Mouse (Mus musculus): ENCODE results near the gene Mycbpap.

Gene Mycbpap

GRCm38 (mm10) chr11:94481963-94482362, 39.6 kb downstream of the Mycbpap start:
- no peak for DNase-seq (ENCODE audit: low read depth, low spot score)

- no peak for DNase-seq (ENCODE audit: low read depth, low spot score)
These were observed 41.2 kb downstream of the Mycbpap start for GRCm38 (mm10) chr11:94480382-94480781.

DNA sequence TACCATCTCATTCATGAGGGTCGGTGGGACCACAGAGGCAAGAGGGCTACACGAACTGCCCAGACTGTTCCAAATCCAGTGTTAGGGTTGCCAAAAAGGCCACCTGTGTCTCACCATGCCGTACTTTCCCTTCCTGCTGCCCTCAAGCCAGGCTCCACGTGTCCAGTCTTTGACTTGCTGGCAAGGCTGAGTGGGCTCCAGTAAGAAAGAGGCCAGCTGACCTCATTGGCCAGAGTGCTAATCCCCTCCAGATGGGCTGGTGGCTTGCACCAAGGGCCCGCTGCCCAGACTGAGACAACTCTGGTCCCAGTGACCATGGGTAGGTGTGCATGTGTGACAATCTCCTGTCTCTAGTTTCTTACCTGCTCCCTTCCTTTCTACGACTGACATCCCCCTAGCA, 43.9 kb downstream of the Mycbpap start:
- DNase-seq (ENCODE audit: low read depth, low spot score) = no peak

- DNase-seq (ENCODE audit: low read depth, low spot score) = no peak
These were observed 45.8 kb downstream of the Mycbpap start for GRCm38 (mm10) chr11:94475722-94476121.

DNA sequence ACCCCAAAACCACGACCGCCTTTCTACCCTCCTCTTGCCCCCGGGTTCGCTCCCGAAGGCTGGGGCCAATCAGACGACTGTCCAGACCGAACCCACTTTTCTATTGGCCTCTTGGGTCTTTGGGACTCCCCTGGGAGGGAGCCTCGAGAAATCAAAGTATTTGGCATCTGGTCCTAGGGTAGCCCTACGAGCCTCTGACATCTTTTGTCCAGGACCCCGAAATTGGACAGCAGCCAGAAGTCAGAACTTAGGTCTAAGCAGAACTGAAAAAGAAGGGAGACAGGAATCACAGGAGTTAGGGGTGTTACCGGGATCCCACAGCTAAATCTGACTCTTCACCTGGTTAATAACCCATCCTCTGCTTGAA, 47.0 kb downstream of the Mycbpap start:
- DNase-seq (ENCODE audit: low read depth, low spot score) = no peak

DNA sequence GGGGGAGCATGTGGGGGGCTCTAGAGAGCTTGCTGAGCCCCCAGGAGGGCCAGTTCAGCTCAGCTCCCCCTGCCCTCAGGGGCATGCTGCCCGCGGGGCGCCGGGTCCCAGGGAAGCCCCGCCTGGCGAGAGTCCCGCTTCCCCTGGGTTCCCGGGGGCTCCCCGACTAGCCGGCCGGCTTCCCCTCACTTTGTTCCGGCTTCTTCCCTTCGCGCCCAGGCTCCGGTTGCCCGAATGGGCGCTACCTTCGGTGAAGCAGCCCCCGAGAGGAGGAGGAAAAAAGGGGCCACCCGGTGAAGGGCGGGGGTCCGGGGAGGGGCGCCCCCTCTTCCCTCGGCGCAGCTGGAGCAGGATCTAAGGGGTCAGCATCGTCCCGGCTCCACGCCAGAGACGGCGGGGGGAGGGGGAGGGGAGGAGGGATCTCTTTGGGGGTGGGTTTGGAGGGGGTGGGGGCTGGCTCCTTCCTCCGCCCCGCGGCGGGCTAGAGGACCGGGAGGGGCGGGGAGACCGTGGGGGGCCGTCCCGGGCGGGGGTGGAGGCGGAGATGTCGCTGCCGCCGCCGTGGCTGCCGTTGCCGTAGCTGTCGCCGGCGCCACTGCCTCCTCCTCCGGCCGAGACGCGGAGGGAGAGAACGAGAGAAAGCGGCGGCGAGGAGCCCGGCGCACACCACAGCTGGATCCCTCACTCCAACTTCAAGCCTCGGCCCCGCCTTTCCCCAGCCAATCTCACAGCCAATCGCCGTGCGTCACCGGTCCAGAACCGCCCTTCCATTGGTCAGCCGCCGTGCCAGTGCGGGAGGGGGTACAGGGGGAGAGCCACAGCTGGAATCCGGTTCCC, 47.6 kb downstream of the Mycbpap start, which contains the start of gene Cacna1g:
TSS of gene Cacna1g (minus strand) at position 492 of the 837 bp plus-strand sequence.
- DNase-seq (ENCODE audit: low read depth, low spot score) = peak; percentile 86

GRCm38 (mm10) chr11:94472916-94473706, 48.4 kb downstream of the Mycbpap start:
- no peak for DNase-seq (ENCODE audit: low read depth, low spot score)

DNA sequence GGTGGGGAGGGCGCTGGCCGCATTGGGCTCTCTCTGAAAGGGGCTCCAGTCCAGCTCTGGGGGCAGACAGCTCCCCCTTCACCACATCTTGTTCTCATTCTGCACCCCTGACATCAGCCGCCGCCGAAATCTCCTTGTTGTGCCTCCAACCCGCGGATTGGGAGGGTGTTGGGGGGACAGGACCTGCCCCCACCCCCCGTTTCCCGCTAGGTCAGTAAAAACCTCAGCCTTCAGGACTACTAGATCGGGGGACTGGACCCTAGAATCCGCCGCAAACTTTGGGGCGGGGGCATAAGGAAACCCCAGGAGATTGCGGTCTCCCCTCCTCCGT, 49.0 kb downstream of the Mycbpap start:
- DNase-seq (ENCODE audit: low read depth, low spot score) = no peak

DNA sequence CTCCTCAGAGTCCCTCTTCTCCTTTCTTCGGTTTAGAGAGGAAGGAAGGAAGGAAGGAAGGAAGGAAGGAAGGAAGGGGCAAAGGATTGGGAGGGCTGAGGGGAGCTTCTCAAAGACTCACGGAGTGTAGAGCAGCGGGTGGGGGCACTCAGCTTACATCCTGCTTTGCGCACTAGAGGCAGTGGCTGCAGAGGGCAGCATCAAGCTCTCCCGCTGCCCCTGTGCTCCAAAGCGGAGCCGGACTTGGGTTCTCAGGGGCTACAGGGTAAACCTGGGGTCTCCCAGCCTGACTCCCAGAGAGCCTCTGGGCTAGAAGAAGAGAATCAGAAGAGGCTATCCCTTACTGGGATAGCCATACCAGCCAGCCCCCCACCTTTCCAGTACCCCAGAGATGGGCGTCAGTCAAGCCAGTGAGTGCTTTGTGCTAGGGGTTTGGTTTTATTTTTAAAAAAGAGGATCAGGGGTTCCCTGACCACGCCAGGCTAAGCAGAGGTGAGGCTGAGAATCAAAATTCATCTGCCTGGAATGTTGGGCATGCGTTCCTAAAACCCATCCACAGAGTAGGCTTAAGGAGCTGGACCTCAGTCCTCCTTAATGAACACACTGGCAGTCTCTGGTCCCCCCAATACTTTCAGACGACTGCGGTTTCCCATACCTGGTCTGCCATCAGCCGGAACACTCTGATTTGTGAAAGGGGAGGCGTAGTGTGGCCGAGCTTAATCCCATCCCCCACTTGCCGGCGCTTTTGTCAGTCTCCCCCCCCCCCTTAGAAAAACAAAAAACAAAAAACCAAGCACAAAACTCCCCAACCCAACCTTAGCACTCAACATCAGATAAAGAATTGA, 49.6 kb downstream of the Mycbpap start:
- DNase-seq (ENCODE audit: low read depth, low spot score) = no peak

GRCm38 (mm10) chr11:94470391-94470790, 51.2 kb downstream of the Mycbpap start:
- peak; percentile 70 for DNase-seq (ENCODE audit: low read depth, low spot score)

- no peak for DNase-seq (ENCODE audit: low read depth, low spot score)
These were observed 52.1 kb downstream of the Mycbpap start for GRCm38 (mm10) chr11:94469136-94470064.

- peak; percentile 88 for DNase-seq (ENCODE audit: low read depth, low spot score)
These were observed 52.9 kb downstream of the Mycbpap start for GRCm38 (mm10) chr11:94468582-94469064.

DNA sequence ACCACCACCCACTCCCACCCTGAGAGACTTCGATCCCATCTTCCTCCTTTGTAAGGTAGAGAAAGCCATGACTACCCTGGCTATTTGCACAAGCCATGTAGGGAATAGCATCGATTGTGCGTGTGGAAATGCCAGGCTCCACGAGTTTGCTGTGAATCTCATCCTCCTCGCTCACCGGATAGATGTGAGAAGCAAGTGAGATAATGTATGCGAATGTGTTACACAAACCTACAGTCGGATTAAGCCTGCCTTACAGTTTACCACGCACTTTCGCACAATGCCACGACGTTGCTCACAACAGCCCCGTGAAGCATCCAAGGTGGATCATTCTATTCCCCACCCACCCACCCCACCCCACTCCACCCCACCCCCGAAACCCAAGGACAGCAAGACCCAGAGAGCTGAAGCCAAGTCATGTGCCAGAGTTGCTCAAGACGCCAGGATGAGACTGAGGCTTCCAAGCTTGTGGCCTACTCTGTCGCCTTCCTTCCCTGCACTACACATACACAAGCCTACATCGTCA, 55.1 kb downstream of the Mycbpap start:
- no peak for DNase-seq (ENCODE audit: low read depth, low spot score)

- no peak for DNase-seq (ENCODE audit: low read depth, low spot score)
These were observed 57.4 kb downstream of the Mycbpap start for GRCm38 (mm10) chr11:94464170-94464569.

DNA sequence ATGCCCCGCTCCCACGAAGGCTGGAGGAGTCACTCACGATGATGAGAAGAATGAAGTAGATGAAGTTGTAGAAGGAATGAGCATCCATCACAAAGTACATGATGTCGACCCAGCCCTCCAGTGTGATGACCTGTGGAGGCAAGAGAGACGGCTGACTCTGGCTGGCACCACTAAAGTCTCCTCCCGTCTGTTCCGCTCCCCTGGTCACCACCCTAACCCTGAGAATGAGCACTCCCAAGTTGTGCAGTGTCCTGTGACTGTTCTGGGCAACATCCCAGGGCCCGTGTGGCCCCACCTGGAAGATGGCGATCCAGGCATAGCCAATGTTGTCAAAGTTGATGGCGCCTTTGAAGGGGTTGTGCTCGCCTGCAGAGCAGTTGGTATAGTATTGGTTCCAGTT, 59.7 kb downstream of the Mycbpap start:
- no peak for DNase-seq (ENCODE audit: low read depth, low spot score)

GRCm38 (mm10) chr11:94457001-94457400, 64.5 kb downstream of the Mycbpap start:
- no peak for DNase-seq (ENCODE audit: low read depth, low spot score)

DNA sequence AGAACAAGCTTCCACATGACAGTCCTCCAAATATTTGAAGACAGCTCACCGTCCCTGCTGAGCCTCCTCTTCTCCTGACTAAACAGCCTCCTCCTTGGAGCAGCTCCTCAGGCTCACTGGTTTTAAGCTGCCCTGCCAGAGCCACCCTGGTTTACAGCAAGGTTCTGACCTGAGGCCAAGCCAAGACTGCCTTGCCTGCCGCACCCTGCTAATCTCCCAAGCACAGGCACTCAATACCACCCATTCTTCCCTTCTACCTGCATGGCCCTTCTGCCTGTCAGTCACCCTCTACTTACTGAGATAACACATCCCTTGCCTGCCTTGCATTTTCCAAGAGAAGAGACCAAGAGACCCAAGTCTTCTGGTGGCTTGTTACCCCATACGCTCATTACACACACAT, 65.2 kb downstream of the Mycbpap start:
- DNase-seq (ENCODE audit: low read depth, low spot score) = no peak

DNA sequence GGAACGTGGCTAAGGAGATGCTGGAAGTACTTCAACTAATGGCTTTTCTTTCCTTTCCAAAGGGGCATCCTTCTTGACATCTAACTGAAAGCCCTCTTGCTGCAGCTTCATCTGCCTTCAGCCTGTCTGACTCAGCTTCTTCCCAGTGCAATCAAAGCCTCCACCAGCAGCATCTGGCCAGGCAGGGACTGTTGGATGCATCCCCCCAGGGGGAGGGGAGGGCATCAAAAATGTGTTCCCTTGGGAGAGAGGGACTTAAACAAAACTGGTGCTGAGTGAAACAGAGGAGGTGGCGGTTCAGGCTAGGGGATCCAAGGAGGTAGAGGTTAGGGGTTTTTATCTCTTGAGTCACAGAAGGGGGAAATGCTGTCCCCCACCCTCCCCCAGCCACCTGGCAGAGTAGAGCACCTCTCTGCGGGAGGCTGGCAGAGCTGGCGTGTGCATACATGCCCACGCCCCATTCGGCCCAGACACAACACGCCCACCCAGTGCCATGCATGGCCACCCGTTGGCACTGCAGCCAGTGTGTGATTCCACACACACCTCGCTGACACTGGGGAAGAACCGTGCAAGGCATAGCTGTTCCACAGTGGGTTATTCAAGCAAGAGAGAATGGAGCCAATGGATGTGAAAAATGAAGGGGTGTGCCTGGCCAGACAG, 66.3 kb downstream of the Mycbpap start:
- no peak for DNase-seq (ENCODE audit: low read depth, low spot score)

GRCm38 (mm10) chr11:94454756-94455155, 66.8 kb downstream of the Mycbpap start:
- no peak for DNase-seq (ENCODE audit: low read depth, low spot score)
